Mouse (Mus musculus) MEL (cell line): ENCODE measurements around the gene Dlgap1. TPM values are rescaled to one million over a fixed set of nuclear protein-coding genes. Genes with fewer than 3 reads are reported as not detected.

Experiments used
- DNase-seq: peaks from one replicate; pipeline ENCODE4 v3.0.0; 2011; ENCODE audit warnings: low read depth, low spot score
- H3K27ac ChIP-seq: 2 replicates; pipeline ENCODE4 v1.5.1; 2012; ENCODE audit warnings: low read depth, mild to moderate bottlenecking, control low read depth, low read length, moderate library complexity; ENCODE audit not compliant: control insufficient read depth
- H3K27me3 ChIP-seq, 2 experiments: fragments of 150-350 bp in 1 of 2; sonication (generic) in 1 of 2; 2 replicates each; pipeline ENCODE4 v1.6.1; 2012; ENCODE audit warnings: low read length in 2 of 2, mild to moderate bottlenecking in 2 of 2, improper control_type of control experiment in 1 of 2, moderate library complexity in 1 of 2; ENCODE audit not compliant: insufficient read depth in 2 of 2, control insufficient read depth in 1 of 2
- H3K36me3 ChIP-seq, 2 experiments: 2 replicates each; pipeline ENCODE4 v1.6.1; 2012 to 2014; ENCODE audit warnings: low read length in 2 of 2, improper control_type of control experiment in 1 of 2, inconsistent platforms in 1 of 2, mild to moderate bottlenecking in 1 of 2; ENCODE audit not compliant: insufficient read depth in 2 of 2, control insufficient read depth in 1 of 2
- H3K4me1 ChIP-seq, 2 experiments: fragments of 150-350 bp in 1 of 2; sonication (generic) in 1 of 2; 2 replicates each; pipeline ENCODE4 v1.6.1; 2012; ENCODE audit warnings: low read length in 2 of 2, improper control_type of control experiment in 1 of 2, mild to moderate bottlenecking in 1 of 2; ENCODE audit not compliant: insufficient read depth in 2 of 2, control insufficient read depth in 1 of 2
- H3K4me3 ChIP-seq, 2 experiments: fragments of 150-350 bp in 1 of 2; sonication (generic) in 1 of 2; 2 replicates each; pipeline ENCODE4 v1.5.1; 2012; ENCODE audit warnings: low read depth in 2 of 2, low read length in 2 of 2, mild to moderate bottlenecking in 2 of 2, moderate library complexity in 2 of 2, control low read depth in 1 of 2, improper control_type of control experiment in 1 of 2; ENCODE audit not compliant: control insufficient read depth in 1 of 2, insufficient read depth in 1 of 2
- H3K79me2 ChIP-seq: 2 replicates; pipeline ENCODE4 v1.6.1; 2012; ENCODE audit warnings: mild to moderate bottlenecking, low read length, moderate library complexity; ENCODE audit not compliant: control insufficient read depth, poor library complexity, insufficient read depth
- H3K9ac ChIP-seq: 2 replicates; pipeline ENCODE4 v1.6.1; 2012; ENCODE audit warnings: low read depth, mild to moderate bottlenecking, control low read depth, low read length, moderate library complexity; ENCODE audit not compliant: control insufficient read depth, poor library complexity, severe bottlenecking
- H3K9me3 ChIP-seq: fragments of 150-350 bp; sonication (generic); replicated peaks from 2 replicates; pipeline ENCODE4 v1.6.1; 2012; ENCODE audit warnings: mild to moderate bottlenecking, low read length, improper control_type of control experiment, moderate library complexity; ENCODE audit not compliant: insufficient read depth
- CHD1 ChIP-seq: IDR thresholded peaks from 2 replicates; pipeline ENCODE4 v1.6.1; 2012; ENCODE audit warnings: low read depth, mild to moderate bottlenecking, inconsistent platforms, low read length, improper control_type of control experiment
- E2F4 ChIP-seq: IDR thresholded peaks from 2 replicates; pipeline ENCODE4 v1.6.1; 2011; ENCODE audit warnings: low read depth, low read length, improper control_type of control experiment, borderline replicate concordance
- HCFC1 ChIP-seq: IDR thresholded peaks from 2 replicates; pipeline ENCODE4 v1.6.1; 2012; ENCODE audit warnings: low read depth, mild to moderate bottlenecking, inconsistent platforms, low read length, improper control_type of control experiment, moderate library complexity
- JUND ChIP-seq: IDR thresholded peaks from 2 replicates; pipeline ENCODE4 v1.6.1; 2011; ENCODE audit warnings: low read depth, mild to moderate bottlenecking, improper control_type of control experiment, low read length
- MAZ ChIP-seq: IDR thresholded peaks from 2 replicates; pipeline ENCODE4 v1.6.1; 2012; ENCODE audit warnings: low read depth, mild to moderate bottlenecking, inconsistent platforms, low read length, improper control_type of control experiment
- MEF2A ChIP-seq: IDR thresholded peaks from 2 replicates; pipeline ENCODE4 v1.6.1; 2014; ENCODE audit warnings: low read depth, mild to moderate bottlenecking, inconsistent platforms, low read length, improper control_type of control experiment; ENCODE audit not compliant: poor library complexity, insufficient replicate concordance, severe bottlenecking; ENCODE audit errors: extremely low read depth
- MXI1 ChIP-seq: IDR thresholded peaks from 2 replicates; pipeline ENCODE4 v1.6.1; 2011; ENCODE audit warnings: mild to moderate bottlenecking, low read depth, low read length, improper control_type of control experiment
- NELFE ChIP-seq: IDR thresholded peaks from 2 replicates; pipeline ENCODE4 v1.6.1; 2011; ENCODE audit warnings: low read depth, low read length, improper control_type of control experiment
- POLR2AphosphoS5 ChIP-seq: IDR thresholded peaks from 2 replicates; pipeline ENCODE4 v1.6.1; 2012; ENCODE audit warnings: low read depth, borderline replicate concordance, mild to moderate bottlenecking, inconsistent platforms, low read length, moderate library complexity, mixed read lengths
- SIN3A ChIP-seq: IDR thresholded peaks from 2 replicates; pipeline ENCODE4 v1.6.1; 2012; ENCODE audit warnings: low read length, improper control_type of control experiment, inconsistent platforms
- UBTF ChIP-seq: IDR thresholded peaks from 2 replicates; pipeline ENCODE4 v1.6.1; 2012; ENCODE audit warnings: low read depth, mild to moderate bottlenecking, inconsistent platforms, low read length, improper control_type of control experiment, moderate library complexity, borderline replicate concordance; ENCODE audit not compliant: insufficient read depth
- USF1 ChIP-seq: IDR thresholded peaks from 2 replicates; pipeline ENCODE4 v1.6.1; 2014; ENCODE audit warnings: low read depth, mild to moderate bottlenecking, inconsistent platforms, low read length, improper control_type of control experiment, moderate library complexity
- USF2 ChIP-seq, 2 experiments: IDR thresholded peaks; 2 replicates each; pipeline ENCODE4 v1.6.1; 2011 to 2012; ENCODE audit warnings: improper control_type of control experiment in 2 of 2, low read length in 2 of 2, borderline replicate concordance in 1 of 2, inconsistent platforms in 1 of 2, low read depth in 1 of 2, mild to moderate bottlenecking in 1 of 2; ENCODE audit not compliant: insufficient read depth in 1 of 2
- ZC3H11A ChIP-seq: IDR thresholded peaks from 2 replicates; pipeline ENCODE4 v1.6.1; 2012; ENCODE audit warnings: low read depth, mild to moderate bottlenecking, inconsistent platforms, low read length, improper control_type of control experiment
- ZKSCAN1 ChIP-seq: IDR thresholded peaks from 2 replicates; pipeline ENCODE4 v1.6.1; 2012; ENCODE audit warnings: low read depth, mild to moderate bottlenecking, inconsistent platforms, low read length, improper control_type of control experiment, moderate library complexity
- ZNF384 ChIP-seq: IDR thresholded peaks from 2 replicates; pipeline ENCODE4 v1.6.1; 2012; ENCODE audit warnings: low read depth, mild to moderate bottlenecking, inconsistent platforms, low read length, improper control_type of control experiment
- polyA plus RNA-seq, 2 experiments: library from polyadenylated mRNA; stranded (reverse) in 1 of 2; unstranded in 1 of 2; fragments of >175 nt in 1 of 2; fragments of >200 nt in 1 of 2; gene quantifications; 2 replicates each; pipeline versions ENCODE4 v1.2.1 to v1.2.4; 2012; ENCODE audit warnings: low replicate concordance in 2 of 2, low read depth in 1 of 2; ENCODE audit not compliant: insufficient read length in 2 of 2, insufficient read depth in 1 of 2, missing spikeins in 1 of 2
- total RNA-seq: library from RNA; depleted of rRNA; stranded (reverse); fragments of 300-350 nt; gene quantifications from 2 replicates; pipeline ENCODE4 v1.2.3, GENCODE M21; 2012

The Dlgap1 gene
- total and polyA plus RNA-seq, 3 experiments, result 0.06 TPM; not detected in 2

- Histone ChIP-seq H3K27me3 (no peaks in the 10 kb centered on the region; a peak in 1 of 4 replicates), H3K27ac (no peak overlapping the region), H3K4me1 (peaks cover 3% of the 10 kb centered on the region in 2 experiments; a peak in 2 of 4 replicates), H3K79me2 (no peaks in the 10 kb centered on the region), H3K9me3 (no peaks in the 10 kb centered on the region), H3K9ac (no peak overlapping the region), H3K4me3 (no peak overlapping the region), H3K36me3 (no peaks in the 10 kb centered on the region)
- DNase-seq, result no peak
- no peak for TF ChIP-seq USF1
These were observed 657.5 kb downstream of the Dlgap1 start for GRCm38 (mm10) chr17:70626396-70626795.

GRCm38 (mm10) chr17:70626925-70627324 is 658.1 kb downstream of the Dlgap1 start:
- Histone ChIP-seq H3K9ac (no peak overlapping the region), H3K4me1 (peaks cover under 1 to 1% of the 10 kb centered on the region in 2 experiments; a peak in 2 of 4 replicates), H3K27ac (no peak overlapping the region), H3K4me3 (no peak overlapping the region), H3K79me2 (no peaks in the 10 kb centered on the region), H3K9me3 (no peaks in the 10 kb centered on the region), H3K27me3 (no peaks in the 10 kb centered on the region; a peak in 1 of 4 replicates), H3K36me3 (no peaks in the 10 kb centered on the region)
- no peak for DNase-seq
- TF ChIP-seq USF2 (IDR thresholded peaks at IDR 0.05; ENCODE audit: borderline replicate concordance in 1 of 2, insufficient read depth in 1 of 2, low read depth in 1 of 2, low read length in 2 of 2) (no peak), SIN3A (no peak), POLR2AphosphoS5 (no peak), ZNF384 (no peak), ZKSCAN1 (no peak), USF1 (no peak), ZC3H11A (no peak), MAZ (no peak), UBTF (no peak), JUND (no peak), HCFC1 (no peak), CHD1 (no peak), MXI1 (no peak), NELFE (no peak), E2F4 (no peak), MEF2A (no peak)
